Mouse (Mus musculus): ENCODE results near the gene Gm9945. TPM values are rescaled to one million over a fixed set of nuclear protein-coding genes. Genes with fewer than 3 reads are reported as not detected.
A peak's percentile ranks its signal among the peaks of the same experiment; 100 is the strongest.

Gene Gm9945
- total RNA-seq (2014; fragmentation: Nextera tagmentation) (not detected in 2 replicates), total RNA-seq (2017) (not detected in 2 replicates)

DNA sequence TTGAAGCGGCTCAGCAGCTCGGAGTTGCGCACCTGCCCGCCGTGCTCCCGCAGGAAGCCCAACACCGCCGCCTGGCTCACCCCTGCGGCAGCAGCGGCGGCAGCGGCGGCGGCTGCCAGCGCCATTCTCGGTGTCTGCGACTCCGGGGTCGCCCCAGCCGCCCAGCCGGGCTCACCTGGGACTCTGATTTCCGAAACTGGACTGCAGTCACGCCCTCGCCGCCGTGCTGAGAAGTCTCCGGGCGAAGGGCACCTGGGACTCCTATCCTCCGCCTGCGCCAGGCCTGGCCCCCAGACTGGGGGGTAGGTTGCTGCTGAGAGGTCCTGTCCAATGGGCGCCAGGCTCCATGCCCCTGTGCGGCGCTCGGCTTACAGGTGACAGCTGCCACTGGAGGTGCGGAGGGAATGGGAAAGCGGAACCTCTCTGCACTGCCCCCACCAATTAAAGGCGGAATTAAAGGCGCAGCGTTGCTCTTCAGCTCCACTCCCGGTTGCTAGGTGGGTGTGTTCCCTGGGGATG is at the start of gene Gm9945, which contains the start of gene Sowaha:
Gm9945 (plus strand) TSS at position 384 of the 519 bp plus-strand sequence.
Sowaha (minus strand) TSS at position 492 of the 519 bp plus-strand sequence.
- ATAC-seq (replicated peaks; ENCODE audit: low FRiP score, low TSS enrichment, poor library complexity, severe bottlenecking) = peak; percentile 22; the same call in 1 of the 2 replicates

DNA sequence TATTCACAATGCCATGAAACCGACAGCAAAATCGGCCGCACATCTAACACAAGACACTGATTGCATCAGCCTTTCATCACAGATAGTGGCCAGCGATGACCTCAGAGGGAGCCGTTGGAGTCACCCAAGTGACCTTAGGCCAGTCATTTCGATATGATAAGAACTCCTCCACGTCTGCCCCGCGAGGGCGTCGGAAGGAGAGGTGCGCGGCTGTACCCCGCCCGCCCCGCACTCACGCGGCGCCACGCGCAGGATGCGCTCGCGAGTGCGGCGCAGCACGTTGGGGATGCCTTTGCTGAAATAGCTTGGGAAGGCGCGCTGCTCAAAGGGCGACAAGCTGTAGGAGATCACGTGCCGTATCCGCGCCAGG is 49.7 kb upstream of the Gm9945 start:
- ATAC-seq (replicated peaks; ENCODE audit: low FRiP score, low TSS enrichment, poor library complexity, severe bottlenecking) = peak; percentile 24

DNA sequence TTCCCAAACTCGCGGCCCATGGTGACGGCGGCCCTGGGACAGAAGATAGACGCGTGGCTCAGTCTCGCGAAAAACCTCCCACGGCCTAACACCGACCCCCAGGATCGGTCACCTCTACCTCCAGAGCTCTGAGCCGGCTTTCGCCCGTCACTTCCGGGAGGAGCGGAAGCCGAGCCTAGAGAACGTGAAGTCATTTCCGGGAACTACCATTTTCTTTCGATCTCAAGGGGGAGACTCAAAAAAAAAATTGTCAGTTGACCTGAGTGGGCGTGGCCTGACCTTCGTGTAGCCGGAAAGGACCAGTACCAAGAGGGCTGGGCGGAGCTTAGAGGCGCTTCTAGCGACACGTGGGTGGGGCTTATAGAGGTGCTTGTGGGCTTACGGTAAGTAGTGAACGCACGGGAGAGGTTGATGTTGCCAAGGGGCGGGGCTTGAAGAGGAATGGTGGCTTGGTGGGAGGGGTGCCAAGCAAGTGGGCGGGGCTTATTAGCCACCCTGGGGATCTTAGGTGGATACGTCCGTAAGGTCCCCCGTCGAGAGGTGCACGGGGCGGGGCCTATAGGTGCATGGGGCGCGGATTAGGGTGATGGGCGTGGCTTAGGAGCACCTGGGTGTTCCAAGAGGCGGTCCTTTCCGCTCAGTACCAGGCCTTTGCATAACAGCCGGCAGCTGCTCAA is 49.2 kb upstream of the Gm9945 start, which contains the start of the genes Uqcrq and Gdf9:
Uqcrq (minus strand) TSS at position 162 of the 677 bp plus-strand sequence.
Gdf9 (plus strand) TSS at position 354 of the 677 bp plus-strand sequence.
- ATAC-seq (replicated peaks; ENCODE audit: low FRiP score, low TSS enrichment, poor library complexity, severe bottlenecking) = peak; percentile 85

DNA sequence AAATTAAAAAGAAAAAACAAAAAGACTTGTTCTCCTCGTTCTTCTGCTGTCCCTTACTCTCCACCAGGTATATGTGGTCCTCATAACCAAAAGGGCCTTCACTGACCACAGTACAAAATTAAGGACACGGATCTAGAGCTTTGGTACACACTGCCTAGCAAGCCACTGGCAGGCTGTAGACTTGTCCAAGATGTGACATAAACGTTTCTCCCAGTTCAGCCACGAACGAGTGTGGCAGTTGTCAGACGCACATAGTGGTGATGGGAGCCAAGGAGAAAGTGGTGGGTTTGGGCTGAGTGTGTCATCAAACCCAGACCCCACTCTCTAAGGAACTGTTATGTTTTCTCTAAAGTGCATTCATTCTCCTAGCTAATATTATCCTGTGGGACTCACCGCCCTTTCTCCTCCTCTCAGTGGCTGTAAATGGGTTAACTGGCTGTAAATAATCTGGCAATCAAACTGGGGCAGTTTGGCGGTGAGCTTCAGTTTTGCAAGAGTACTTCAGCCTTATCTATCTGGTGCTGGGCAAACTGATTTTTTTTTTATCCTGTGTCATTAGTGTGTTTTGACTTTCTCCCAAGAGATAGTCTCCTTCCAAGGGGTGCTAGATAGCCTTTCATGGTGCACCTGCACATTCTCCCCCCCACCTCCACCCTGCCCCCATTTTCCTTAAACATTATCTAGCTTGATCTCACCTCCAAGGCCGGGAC is 48.5 kb upstream of the Gm9945 start:
- ATAC-seq (replicated peaks; ENCODE audit: low FRiP score, low TSS enrichment, poor library complexity, severe bottlenecking) = peak; percentile 46

GRCm38 (mm10) chr11:53433057-53433456 is 46.9 kb upstream of the Gm9945 start:
- no peak for ATAC-seq (replicated peaks; ENCODE audit: low FRiP score, low TSS enrichment, poor library complexity, severe bottlenecking)

DNA sequence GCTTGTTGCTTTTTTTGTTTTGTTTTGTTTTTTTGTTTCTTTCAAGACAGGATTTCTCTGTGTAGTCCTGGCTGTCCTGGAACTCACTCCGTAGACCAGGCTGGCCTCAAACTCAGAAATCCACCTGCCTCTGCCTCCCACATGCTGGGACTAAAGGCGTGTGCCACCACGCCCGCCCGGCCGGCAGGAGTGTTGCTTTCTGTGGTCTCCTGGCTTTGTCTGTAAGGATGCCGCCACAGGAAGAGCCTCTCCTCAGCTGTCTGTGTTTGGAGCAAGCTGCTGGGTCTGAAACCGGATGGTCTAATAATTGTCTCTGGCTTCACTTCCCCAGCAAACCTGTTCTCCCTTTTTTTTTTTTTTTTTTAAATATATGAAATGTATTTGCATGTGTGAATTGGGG is 44.5 kb upstream of the Gm9945 start:
- no peak for ATAC-seq (replicated peaks; ENCODE audit: low FRiP score, low TSS enrichment, poor library complexity, severe bottlenecking)

DNA sequence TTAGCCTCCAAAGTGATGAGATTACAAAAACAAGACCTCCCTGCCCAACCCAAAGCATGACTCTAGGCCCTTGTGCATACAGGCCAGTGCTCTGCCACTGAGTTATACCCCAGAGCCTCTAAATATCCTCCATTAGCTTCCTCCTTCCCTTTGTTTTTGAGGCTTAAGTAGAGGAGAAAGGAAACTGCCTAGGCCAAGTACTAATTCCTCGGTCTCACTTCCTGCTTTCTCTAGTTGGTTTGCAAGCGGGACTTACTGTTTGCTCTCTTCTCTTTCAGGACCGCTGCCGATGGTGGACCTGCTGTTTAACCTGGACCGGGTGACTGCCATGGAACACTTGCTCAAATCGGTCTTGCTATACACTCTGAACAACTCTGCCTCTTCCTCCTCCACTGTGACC is 43.6 kb upstream of the Gm9945 start:
- no peak for ATAC-seq (replicated peaks; ENCODE audit: low FRiP score, low TSS enrichment, poor library complexity, severe bottlenecking)

GRCm38 (mm10) chr11:53441921-53442320 is 38.0 kb upstream of the Gm9945 start:
- ATAC-seq (replicated peaks; ENCODE audit: low FRiP score, low TSS enrichment, poor library complexity, severe bottlenecking) = peak; percentile 67

GRCm38 (mm10) chr11:53443861-53444260 is 36.1 kb upstream of the Gm9945 start:
- ATAC-seq (replicated peaks; ENCODE audit: low FRiP score, low TSS enrichment, poor library complexity, severe bottlenecking) = no peak

GRCm38 (mm10) chr11:53445562-53445961 is 34.4 kb upstream of the Gm9945 start:
- ATAC-seq (replicated peaks; ENCODE audit: low FRiP score, low TSS enrichment, poor library complexity, severe bottlenecking) = no peak

DNA sequence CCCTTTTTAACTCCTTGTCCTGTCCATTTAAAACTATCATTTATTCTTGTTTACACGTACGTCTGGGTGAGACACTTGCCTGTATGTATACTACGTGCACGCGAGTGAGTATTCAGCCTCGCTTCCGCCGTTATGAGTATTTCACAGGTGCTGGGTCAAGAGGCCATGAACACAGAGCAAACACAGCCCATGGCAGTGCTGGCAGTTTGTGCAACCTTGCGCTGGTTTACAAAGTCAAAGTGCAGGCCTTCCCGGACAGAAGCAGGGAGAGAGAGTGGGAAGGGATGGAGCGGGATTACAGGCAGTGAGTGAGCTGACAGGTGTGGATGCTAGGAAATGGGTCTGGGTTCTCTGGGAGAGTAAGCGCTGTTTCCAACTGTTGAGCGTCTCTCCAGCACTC is 33.8 kb upstream of the Gm9945 start:
- ATAC-seq (replicated peaks; ENCODE audit: low FRiP score, low TSS enrichment, poor library complexity, severe bottlenecking) = no peak

GRCm38 (mm10) chr11:53447996-53448395 is 32.0 kb upstream of the Gm9945 start:
- no peak for ATAC-seq (replicated peaks; ENCODE audit: low FRiP score, low TSS enrichment, poor library complexity, severe bottlenecking)

DNA sequence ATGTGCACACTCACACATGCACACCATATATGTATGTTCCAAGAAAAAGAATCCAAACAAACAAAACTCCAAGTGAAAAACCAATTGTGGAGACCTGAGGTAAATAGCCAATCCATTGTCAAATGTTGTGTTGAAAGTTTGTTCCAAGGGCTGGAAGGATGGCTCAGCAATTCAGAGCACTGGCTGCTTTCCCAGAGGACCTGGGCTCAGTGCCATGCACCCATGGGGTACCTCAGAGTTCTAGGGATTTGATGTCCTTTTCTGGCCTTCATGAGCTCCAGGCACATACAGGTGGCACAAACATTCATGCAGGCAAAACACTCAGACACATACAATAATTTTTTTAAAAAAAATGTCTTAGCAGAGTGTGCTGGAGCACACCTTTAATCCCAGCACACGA is 31.4 kb upstream of the Gm9945 start:
- ATAC-seq (replicated peaks; ENCODE audit: low FRiP score, low TSS enrichment, poor library complexity, severe bottlenecking) = no peak

- ATAC-seq (replicated peaks; ENCODE audit: low FRiP score, low TSS enrichment, poor library complexity, severe bottlenecking) = no peak
Measured at GRCm38 (mm10) chr11:53450070-53450705, 29.8 kb upstream of the Gm9945 start.

- ATAC-seq (replicated peaks; ENCODE audit: low FRiP score, low TSS enrichment, poor library complexity, severe bottlenecking) = no peak
Measured at GRCm38 (mm10) chr11:53451361-53451760, 28.6 kb upstream of the Gm9945 start.

DNA sequence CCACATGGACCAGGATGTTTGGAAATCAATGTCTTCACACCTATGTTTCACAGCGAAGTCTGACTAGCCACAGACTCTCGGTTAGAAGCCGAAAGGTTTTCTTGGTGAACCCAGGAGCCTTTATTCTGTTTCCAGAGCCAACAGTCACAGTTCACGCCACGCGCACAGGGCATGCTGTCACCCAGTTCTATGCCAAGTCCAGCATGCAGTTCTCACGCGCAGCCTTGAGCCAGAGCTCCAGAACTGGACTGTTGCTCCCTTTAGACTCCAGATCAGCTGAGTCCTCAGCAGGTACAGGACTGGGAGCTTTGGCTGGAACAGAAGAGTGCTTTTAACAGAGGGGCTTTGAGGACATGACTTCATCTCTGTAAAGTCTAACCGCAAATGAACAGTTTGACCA is 27.6 kb upstream of the Gm9945 start:
- no peak for ATAC-seq (replicated peaks; ENCODE audit: low FRiP score, low TSS enrichment, poor library complexity, severe bottlenecking)

DNA sequence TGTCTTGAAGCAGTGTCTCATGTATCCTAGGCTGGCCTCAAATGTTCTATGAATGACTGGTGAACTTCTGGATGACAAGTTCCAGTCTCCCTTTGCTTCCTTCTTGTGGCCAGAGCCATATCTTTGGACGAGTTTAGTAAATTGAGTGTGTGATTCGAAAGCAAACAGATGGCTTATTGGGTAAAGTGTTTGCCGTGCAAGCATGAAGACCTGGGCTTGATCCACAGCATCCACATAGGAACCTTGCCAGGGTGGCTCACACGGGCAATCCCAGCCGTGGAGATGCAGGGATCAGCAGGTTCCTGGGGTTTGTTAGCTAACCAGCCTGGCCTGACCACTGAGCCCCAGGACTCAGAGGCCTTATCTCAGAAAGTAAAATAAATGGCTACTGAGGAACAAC is 26.9 kb upstream of the Gm9945 start:
- no peak for ATAC-seq (replicated peaks; ENCODE audit: low FRiP score, low TSS enrichment, poor library complexity, severe bottlenecking)

DNA sequence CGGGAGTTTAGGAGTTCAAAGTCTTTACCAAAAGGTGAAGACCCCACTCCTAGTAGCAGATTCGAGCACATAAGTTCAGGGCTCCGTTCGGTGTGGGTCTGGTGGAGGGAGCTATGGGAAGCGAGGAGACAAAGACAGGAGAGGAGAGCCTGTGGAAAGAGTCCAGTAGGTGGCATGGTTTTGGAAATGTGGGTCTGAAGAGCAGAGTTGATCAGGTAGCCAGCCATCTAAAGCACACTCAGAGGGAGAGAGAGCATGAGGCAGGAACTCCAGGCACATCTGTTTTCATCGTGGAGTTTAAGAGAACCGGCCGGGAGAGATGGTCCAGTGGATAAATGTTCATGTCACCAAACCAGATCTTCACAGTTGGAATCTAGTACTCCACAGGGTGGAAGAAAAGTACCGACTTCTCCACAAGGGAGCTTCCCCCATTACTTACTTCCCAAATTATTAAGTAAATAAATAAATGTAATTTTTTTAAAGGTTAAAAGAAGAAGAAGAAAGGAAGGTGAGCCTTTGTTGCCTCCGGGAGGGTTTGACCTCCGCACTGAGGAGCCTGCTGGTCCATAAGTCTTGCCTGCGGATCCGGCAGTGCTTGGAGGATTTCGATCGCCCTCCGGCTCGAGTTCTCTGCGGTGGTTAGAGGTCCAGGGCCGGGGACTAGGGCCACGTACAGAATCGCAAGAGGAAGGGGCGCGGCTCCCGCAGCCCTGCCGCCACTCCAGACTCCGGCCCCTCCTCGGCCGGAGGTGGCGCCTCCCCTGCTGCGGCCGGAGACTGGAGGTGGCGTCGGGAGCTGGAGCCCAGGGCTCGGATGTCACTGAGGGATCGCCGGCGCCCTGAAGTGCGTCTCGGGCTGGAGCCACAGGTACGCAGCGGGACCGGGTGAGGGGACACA is 23.2 kb upstream of the Gm9945 start, which contains the start of the genes Gm10447 and Shroom1:
Gm10447 (minus strand) TSS at position 637 of the 898 bp plus-strand sequence.
Shroom1 (plus strand) TSS at position 732 of the 898 bp plus-strand sequence.
- ATAC-seq (replicated peaks; ENCODE audit: low FRiP score, low TSS enrichment, poor library complexity, severe bottlenecking) = peak; percentile 36; the same call in 1 of the 2 replicates
